Mouse (Mus musculus) neural tube, embryonic 14.5 days (tissue): ENCODE measurements at regions not wholly inside any gene's neighbourhood (a gene's known extent, or its start where the extent isn't known, plus 50 kb on each side); places are given as distances from the start of the nearest gene placed in this dataset.
"Not testable (repeated sequence)": the region's sequence is repeated elsewhere in the genome, so short reads cannot be mapped to it uniquely, and the experiment has no call there.

ENCODE experiments used
- ATAC-seq: fragments of 200-750 bp; cut with Nextera tagmentation; 2 replicates; pipeline ENCODE4 v1.8.0; 2017; ENCODE audit warnings: low read depth, mild to moderate bottlenecking, moderate TSS enrichment, moderate library complexity
- H3K27ac ChIP-seq: fragments of 300-500 bp; sonication (generic); 2 replicates; pipeline ENCODE4 v1.5.1; 2014; ENCODE audit warnings: low read depth, mild to moderate bottlenecking, control low read depth, low read length, moderate library complexity, mixed read lengths
- H3K27me3 ChIP-seq: fragments of 300-500 bp; sonication (generic); 2 replicates; pipeline ENCODE4 v1.6.1; 2014; ENCODE audit warnings: low read length; ENCODE audit not compliant: control insufficient read depth, insufficient read depth
- H3K36me3 ChIP-seq: fragments of 300-500 bp; sonication (generic); 2 replicates; pipeline ENCODE4 v1.6.1; 2014; ENCODE audit warnings: low read length, mixed read lengths; ENCODE audit not compliant: control insufficient read depth, insufficient read depth
- H3K4me1 ChIP-seq: fragments of 300-500 bp; sonication (generic); 2 replicates; pipeline ENCODE4 v1.6.1; 2014; ENCODE audit warnings: low read length; ENCODE audit not compliant: control insufficient read depth, insufficient read depth
- H3K4me2 ChIP-seq: fragments of 300-500 bp; sonication (generic); 2 replicates; pipeline ENCODE4 v1.6.1; 2014; ENCODE audit warnings: mild to moderate bottlenecking, low read depth, low read length, control low read depth
- H3K4me3 ChIP-seq: fragments of 300-500 bp; sonication (generic); 2 replicates; pipeline ENCODE4 v1.5.1; 2014; ENCODE audit warnings: low read depth, low read length, control low read depth, mixed read lengths
- H3K9ac ChIP-seq: fragments of 300-500 bp; sonication (generic); replicated peaks from 2 replicates; pipeline ENCODE4 v1.6.1; 2014; ENCODE audit warnings: low read depth, mild to moderate bottlenecking, control low read depth, low read length, mixed read lengths
- H3K9me3 ChIP-seq: fragments of 300-500 bp; sonication (generic); 2 replicates; pipeline ENCODE4 v1.6.1; 2016; ENCODE audit warnings: low read length; ENCODE audit not compliant: control insufficient read depth
- WGBS: fragments of 180-500 bp; shearing (Covaris S2); extraction: QIAGEN DNeasy Blood & Tissue Kit; methylation state at CpG from one replicate; pipeline ENCODE4 v1.1.7; 2014; 5-methylcytosine and 5-hydroxymethylcytosine counted together

- H3K27ac ChIP-seq, result 0 out of 2 replicates have a peak overlapping the region, but pooled peaks have one; percentile 67
- H3K9ac ChIP-seq, H3K27me3 ChIP-seq, H3K36me3 ChIP-seq, H3K9me3 ChIP-seq, H3K4me1 ChIP-seq: not testable (repeated sequence)
- under 1% methylated on average over 13 of the region's 13 CpGs for WGBS
- ATAC-seq, result peak; percentile 99
- peak overlapping the region; percentile 35 for H3K4me3 ChIP-seq
- peak overlapping the region; percentile 24; the same call in 1 of the 2 replicates for H3K4me2 ChIP-seq
These were observed 80.1 kb upstream of the Riok2 start for GRCm38 (mm10) chr17:17293932-17294534.

- H3K27me3 ChIP-seq, H3K4me1 ChIP-seq, H3K27ac ChIP-seq, H3K9me3 ChIP-seq, H3K36me3 ChIP-seq, H3K9ac ChIP-seq: not testable (repeated sequence)
- H3K4me2 ChIP-seq, result peak overlapping the region; percentile 38
- whole genome bisulfite sequencing, result 6% methylated on average over 1 of the region's 1 CpGs
- ATAC-seq, result peak; percentile 42; the same call in 1 of the 2 replicates
- peak overlapping the region; percentile 35 for H3K4me3 ChIP-seq
These were observed 79.1 kb upstream of the Riok2 start for GRCm38 (mm10) chr17:17295037-17295436.

GRCm38 (mm10) chr17:17303496-17303895 is 70.6 kb upstream of the Riok2 start:
- H3K4me3 ChIP-seq, ATAC-seq, H3K27ac ChIP-seq: not testable (repeated sequence)

More at GRCm38 (mm10) chr17:17303496-17303895, 70.6 kb upstream of the Riok2 start:
- not testable (repeated sequence) for H3K9me3 ChIP-seq, H3K36me3 ChIP-seq, H3K9ac ChIP-seq, H3K4me2 ChIP-seq, H3K27me3 ChIP-seq, H3K4me1 ChIP-seq
- 96% methylated on average over 10 of the region's 10 CpGs for WGBS
